Mouse (Mus musculus) lung, embryonic 14.5 days (tissue): ENCODE measurements at regions not wholly inside any gene's neighbourhood (a gene's known extent, or its start where the extent isn't known, plus 50 kb on each side); places are given as distances from the start of the nearest gene placed in this dataset.

Source experiments
- ATAC-seq: fragments of 200-750 bp; cut with Nextera tagmentation; 2 replicates; pipeline ENCODE4 v1.8.0; 2017; ENCODE audit warnings: mild to moderate bottlenecking, moderate TSS enrichment, moderate library complexity; ENCODE audit not compliant: insufficient read depth
- DNase-seq: peaks from one replicate; pipeline ENCODE4 v3.0.0-alpha.2; 2015
- H3K27ac ChIP-seq: fragments of 300-500 bp; sonication (generic); 2 replicates; pipeline ENCODE4 v1.5.1; 2014; ENCODE audit warnings: low read depth, mild to moderate bottlenecking, moderate library complexity
- H3K27me3 ChIP-seq: fragments of 300-500 bp; sonication (generic); 2 replicates; pipeline ENCODE4 v1.6.1; 2014; ENCODE audit warnings: low read length, control low read depth; ENCODE audit not compliant: insufficient read depth
- H3K36me3 ChIP-seq: fragments of 300-500 bp; sonication (generic); 2 replicates; pipeline ENCODE4 v1.6.1; 2014; ENCODE audit warnings: control low read depth; ENCODE audit not compliant: insufficient read depth
- H3K4me1 ChIP-seq: fragments of 300-500 bp; sonication (generic); 2 replicates; pipeline ENCODE4 v1.6.1; 2014; ENCODE audit warnings: antibody characterized with exemption, control low read depth; ENCODE audit not compliant: insufficient read depth
- H3K4me2 ChIP-seq: fragments of 300-500 bp; sonication (generic); 2 replicates; pipeline ENCODE4 v1.6.1; 2014; ENCODE audit warnings: mild to moderate bottlenecking
- H3K4me3 ChIP-seq: fragments of 300-500 bp; sonication (generic); 2 replicates; pipeline ENCODE4 v1.5.1; 2014; ENCODE audit warnings: low read depth, low read length
- H3K9ac ChIP-seq: fragments of 300-500 bp; sonication (generic); 2 replicates; pipeline ENCODE4 v1.6.1; 2014
- H3K9me3 ChIP-seq: fragments of 300-500 bp; sonication (generic); 2 replicates; pipeline ENCODE4 v1.6.1; 2016; ENCODE audit warnings: low read depth, low read length, control low read depth
- CTCF ChIP-seq: IDR thresholded peaks from 2 replicates; pipeline ENCODE4 v1.5.1; 2016; ENCODE audit warnings: antibody characterized with exemption, low read depth
- WGBS: fragments of 180-500 bp; shearing (Covaris S2); extraction: QIAGEN DNeasy Blood & Tissue Kit; methylation state at CpG from one replicate; pipeline ENCODE4 v1.1.7; 2014; 5-methylcytosine and 5-hydroxymethylcytosine counted together

GRCm38 (mm10) chr5:133656837-133657236, 442.7 kb upstream of the Castor2 start:
- Histone ChIP-seq H3K4me2 (no peak overlapping the region), H3K9me3 (no peaks in the 10 kb centered on the region), H3K9ac (no peak overlapping the region), H3K27ac (no peak overlapping the region), H3K4me3 (no peak overlapping the region), H3K4me1 (no peaks in the 10 kb centered on the region), H3K36me3 (no peaks in the 10 kb centered on the region), H3K27me3 (no peaks in the 10 kb centered on the region)
- ATAC-seq: no peak
- TF ChIP-seq CTCF: no peak
- no peak for DNase-seq
- 87% methylated on average over 8 of the region's 8 CpGs for WGBS

DNA sequence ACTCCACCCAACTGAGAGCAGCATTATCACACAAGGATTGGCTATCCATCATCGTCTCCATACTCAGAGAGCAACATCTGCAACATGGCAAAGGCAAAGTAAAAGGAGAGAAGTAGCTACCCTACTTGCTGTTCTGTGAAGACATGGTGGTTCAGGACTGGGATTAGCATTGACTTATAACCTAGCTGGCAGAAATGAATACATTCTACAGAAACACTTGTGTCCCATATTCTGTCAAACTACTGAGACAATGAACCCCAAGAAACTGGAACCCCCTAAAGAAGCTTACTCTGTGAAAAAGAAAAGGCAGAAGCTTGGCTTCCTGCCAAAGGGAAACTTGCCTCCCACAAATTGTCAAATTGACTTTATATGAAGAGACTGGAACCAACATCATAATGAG, 446.1 kb upstream of the Castor2 start:
- H3K27ac ChIP-seq: no peak overlapping the region
- no peak overlapping the region for H3K4me3 ChIP-seq
- no peak overlapping the region for H3K9ac ChIP-seq
- 61% methylated on average over 1 of the region's 1 CpGs for WGBS
- no peaks in the 10 kb centered on the region for H3K9me3 ChIP-seq
- no peaks in the 10 kb centered on the region for H3K36me3 ChIP-seq
- H3K4me1 ChIP-seq: no peaks in the 10 kb centered on the region
- H3K27me3 ChIP-seq: no peaks in the 10 kb centered on the region
- ATAC-seq: no peak
- H3K4me2 ChIP-seq: no peak overlapping the region
- no peak for DNase-seq
- TF ChIP-seq CTCF: no peak

- Histone ChIP-seq H3K4me1 (no peaks in the 10 kb centered on the region), H3K9me3 (no peaks in the 10 kb centered on the region), H3K27ac (no peak overlapping the region), H3K36me3 (no peaks in the 10 kb centered on the region), H3K9ac (no peak overlapping the region), H3K4me3 (no peak overlapping the region), H3K27me3 (no peaks in the 10 kb centered on the region), H3K4me2 (no peak overlapping the region)
- DNase-seq (no peak), ATAC-seq (no peak)
- no peak for TF ChIP-seq CTCF
- 91% methylated on average over 3 of the region's 3 CpGs for WGBS
These were observed 449.3 kb upstream of the Castor2 start for GRCm38 (mm10) chr5:133650246-133650645.

DNA sequence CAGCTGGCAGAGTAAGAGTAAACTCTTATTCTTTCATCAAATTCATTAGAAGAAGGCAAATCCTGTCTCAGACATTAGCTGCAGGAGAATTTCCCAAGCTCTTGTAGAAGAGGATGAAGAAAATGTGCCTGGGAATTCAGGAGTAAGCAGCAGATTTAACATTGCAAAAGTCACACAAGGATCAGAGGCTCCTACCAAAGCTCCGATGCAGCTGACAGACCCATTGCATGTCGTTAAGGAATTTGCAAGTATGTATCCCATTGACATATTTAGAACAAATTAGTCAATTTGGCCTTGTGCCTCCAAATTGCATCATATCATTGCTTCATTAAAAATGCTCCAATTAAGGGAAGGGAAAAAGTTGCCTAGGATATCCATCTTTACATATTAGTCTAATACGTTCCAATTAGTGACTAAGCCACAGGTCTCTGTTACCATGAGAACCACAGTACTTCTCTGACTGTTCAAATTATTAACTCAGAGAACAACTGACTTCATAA, 453.8 kb upstream of the Castor2 start:
- no peak overlapping the region for H3K9ac ChIP-seq
- no peak overlapping the region for H3K27ac ChIP-seq
- H3K4me2 ChIP-seq: no peak overlapping the region
- ATAC-seq: no peak
- no peak overlapping the region for H3K4me3 ChIP-seq
- TF ChIP-seq CTCF: no peak
- no peaks in the 10 kb centered on the region for H3K27me3 ChIP-seq
- no peaks in the 10 kb centered on the region for H3K4me1 ChIP-seq
- H3K36me3 ChIP-seq: no peaks in the 10 kb centered on the region
- no peaks in the 10 kb centered on the region for H3K9me3 ChIP-seq
- WGBS: 86% methylated on average over 3 of the region's 3 CpGs
- DNase-seq: no peak

- Histone ChIP-seq H3K4me2 (no peak overlapping the region), H3K36me3 (no peaks in the 10 kb centered on the region), H3K9me3 (no peaks in the 10 kb centered on the region), H3K4me3 (no peak overlapping the region), H3K27me3 (no peaks in the 10 kb centered on the region), H3K27ac (no peak overlapping the region), H3K4me1 (no peaks in the 10 kb centered on the region), H3K9ac (no peak overlapping the region)
- TF ChIP-seq CTCF: no peak
- DNase-seq (no peak), ATAC-seq (no peak)
- WGBS: 51% methylated on average over 2 of the region's 2 CpGs
These were observed 456.2 kb upstream of the Castor2 start for GRCm38 (mm10) chr5:133643326-133643725.

DNA sequence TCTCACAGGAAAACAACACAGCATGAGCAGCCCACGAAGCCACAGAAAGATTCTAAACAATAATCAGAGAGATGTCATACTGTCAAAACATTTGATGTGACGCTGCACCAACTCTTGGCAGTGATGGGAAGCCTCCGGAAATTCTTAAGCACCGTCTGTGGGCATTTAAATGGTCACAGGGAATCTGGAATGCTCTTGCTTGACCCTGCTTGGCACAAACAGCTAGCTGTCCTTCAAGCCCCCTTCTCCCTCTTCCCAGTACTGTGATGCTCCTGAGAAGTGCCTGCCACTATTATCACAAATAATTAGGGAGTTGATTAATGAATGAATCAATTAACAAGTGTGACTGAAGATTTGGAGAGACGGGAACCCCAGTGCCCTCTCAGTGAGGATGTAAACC, 465.0 kb upstream of the Castor2 start:
- no peak for TF ChIP-seq CTCF
- Histone ChIP-seq H3K27me3 (no peaks in the 10 kb centered on the region), H3K9ac (no peak overlapping the region), H3K4me2 (no peak overlapping the region), H3K27ac (no peak overlapping the region), H3K4me1 (no peaks in the 10 kb centered on the region), H3K36me3 (no peaks in the 10 kb centered on the region), H3K4me3 (no peak overlapping the region), H3K9me3 (no peaks in the 10 kb centered on the region)
- ATAC-seq: no peak
- 30% methylated on average over 5 of the region's 5 CpGs for WGBS
- peak; percentile 34 for DNase-seq

GRCm38 (mm10) chr5:133631812-133632211, 467.7 kb upstream of the Castor2 start:
- Histone ChIP-seq H3K4me1 (no peaks in the 10 kb centered on the region), H3K9ac (no peak overlapping the region), H3K36me3 (no peaks in the 10 kb centered on the region), H3K9me3 (no peaks in the 10 kb centered on the region), H3K4me2 (no peak overlapping the region), H3K27ac (no peak overlapping the region), H3K4me3 (no peak overlapping the region), H3K27me3 (no peaks in the 10 kb centered on the region)
- DNase-seq (no peak), ATAC-seq (no peak)
- no peak for TF ChIP-seq CTCF

- Histone ChIP-seq H3K9ac (no peak overlapping the region), H3K9me3 (no peaks in the 10 kb centered on the region), H3K36me3 (no peaks in the 10 kb centered on the region), H3K27me3 (no peaks in the 10 kb centered on the region), H3K4me3 (no peak overlapping the region), H3K4me1 (no peaks in the 10 kb centered on the region), H3K27ac (no peak overlapping the region), H3K4me2 (no peak overlapping the region)
- ATAC-seq: no peak
- no peak for TF ChIP-seq CTCF
- 67% methylated on average over 8 of the region's 8 CpGs for WGBS
- peak; percentile 13 for DNase-seq
These were observed 480.2 kb upstream of the Castor2 start for GRCm38 (mm10) chr5:133619347-133619746.
